Mouse (Mus musculus): Measurements from ENCODE around the gene Capn1.

DNA sequence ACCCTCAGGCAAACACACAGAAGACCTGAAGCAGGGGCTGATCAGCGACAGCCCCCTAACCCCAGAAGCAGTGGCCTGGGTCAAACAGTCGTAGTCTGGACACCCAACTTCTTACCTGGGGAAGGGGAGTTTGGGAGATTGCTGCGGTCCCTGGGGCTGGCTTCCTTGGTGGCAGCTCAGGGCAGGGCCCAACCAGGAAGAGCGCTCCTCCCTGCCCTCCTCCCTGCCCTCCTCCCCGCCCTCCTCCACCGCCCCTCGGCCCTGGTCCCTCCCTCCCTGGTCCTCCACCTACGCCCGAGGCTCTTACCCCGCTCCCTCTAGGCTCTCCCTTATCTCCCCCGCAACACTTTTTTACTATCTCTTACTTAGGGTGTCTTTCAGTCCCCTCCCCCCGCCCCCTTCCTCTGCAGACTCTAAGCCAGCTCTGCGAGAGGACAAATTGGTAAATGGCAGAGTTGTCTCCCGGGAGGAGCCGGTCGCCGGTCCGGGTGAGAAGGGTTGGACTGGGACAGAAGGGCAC is 646 bp downstream of the Capn1 start:
- TF ChIP-seq CTCF (IDR thresholded peaks at IDR 0.05; ENCODE audit: extremely low read depth, insufficient read depth, low read length) (no peak), POLR2A (IDR thresholded peaks at IDR 0.05; ENCODE audit: extremely low read depth, insufficient read depth, low read length) (no peak)

All from cortical plate, adult 2 months (tissue).